In genomic region chr15:32232666-32233141, GRCm38 (mm10) we compare ENCODE assay signal across 18 mouse cellular contexts. TPM values are rescaled to one million over a fixed set of nuclear protein-coding genes. Genes with fewer than 3 reads are reported as not detected.
DNase-seq lines count a peak whose midpoint lies in the region; ATAC-seq and TF ChIP-seq lines count a peak whose summit lies in the region.
"Not testable (repeated sequence)": the region's sequence is repeated elsewhere in the genome, so short reads cannot be mapped to it uniquely, and the experiment has no call there.
"Had no signal": no experiment of that assay in that cellular context is flagged by ENCODE, and none has a peak within 500 bp of the region (broad histone marks: within the 10 kb centered on the region; RNA-seq: fewer than 3 reads in every experiment).

No protein-coding gene starts in this region.

- WGBS in heart, embryonic 14.5 days: 10% methylated on average over 8 of the region's 8 CpGs
- WGBS in intestine, embryonic 15.5 days: 9% methylated on average over 8 of the region's 8 CpGs
- 13% methylated on average over 8 of the region's 8 CpGs for WGBS in lung, adult 2 months

- H3K27ac ChIP-seq in heart, embryonic 14.5 days (replicated peaks in 1 of 2; ENCODE audit: control insufficient read depth in 1 of 2, insufficient read depth in 1 of 2, low read depth in 2 of 2, low read length in 2 of 2); intestine, embryonic 15.5 days: not testable (repeated sequence)

- TF ChIP-seq CTCF in lung, adult 2 months (IDR thresholded peaks at IDR 0.05; ENCODE audit: insufficient read depth, low read length): not testable (repeated sequence)

- not testable (repeated sequence) for H3K9ac ChIP-seq in heart, embryonic 14.5 days (ENCODE audit: low read length); intestine, embryonic 15.5 days

- not testable (repeated sequence) for ATAC-seq in heart, embryonic 14.5 days (ENCODE audit: insufficient number of reproducible peaks, insufficient read depth, low FRiP score, low read depth)
- peak; percentile 72 for ATAC-seq in intestine, embryonic 15.5 days

- H3K36me3 ChIP-seq in heart, embryonic 14.5 days (ENCODE audit: control insufficient read depth, insufficient read depth, low read length); intestine, embryonic 15.5 days; myocyte (ENCODE audit: control insufficient read depth, insufficient read depth): not testable (repeated sequence)

- H3K4me3 ChIP-seq in heart, embryonic 14.5 days (ENCODE audit: control insufficient read depth in 1 of 2, insufficient read depth in 1 of 2, low read depth in 1 of 2, low read length in 2 of 2); intestine, embryonic 15.5 days (replicated peaks); lung, adult 2 months (replicated peaks; ENCODE audit: extremely low read depth, low read depth, low read length); myocyte: not testable (repeated sequence)

- H3K27me3 ChIP-seq in heart, embryonic 14.5 days (ENCODE audit: control insufficient read depth, insufficient read depth, low read length); intestine, embryonic 15.5 days (replicated peaks); myocyte (ENCODE audit: control insufficient read depth, insufficient read depth, insufficient read length): not testable (repeated sequence)

- peak; percentile 27 for DNase-seq in adrenal gland, postnatal 10 days
- DNase-seq in gastrocnemius, adult 8-10 months (ENCODE audit: low spot score in 2 of 2): peak; percentile 11 to 16
- peak; percentile 19 for DNase-seq in layer of hippocampus, adult 11-12 months (ENCODE audit: low spot score)
- peak; percentile 33 for DNase-seq in lung, adult 2 months

- TF ChIP-seq POLR2A in lung, adult 2 months (IDR thresholded peaks at IDR 0.05; ENCODE audit: borderline replicate concordance, extremely low read depth, low read depth, low read length); myocyte (IDR thresholded peaks at IDR 0.05; ENCODE audit: insufficient read length, low read depth): not testable (repeated sequence)

- H3K4me1 ChIP-seq in heart, embryonic 14.5 days (ENCODE audit: control insufficient read depth in 2 of 2, insufficient read depth in 2 of 2, low read length in 2 of 2); intestine, embryonic 15.5 days (replicated peaks); lung, adult 2 months (ENCODE audit: control insufficient read depth, insufficient read depth, low read length): not testable (repeated sequence)

- peak overlapping the region; percentile 31 for H3K4me2 ChIP-seq in heart, embryonic 14.5 days (ENCODE audit: low read length)
- H3K4me2 ChIP-seq in intestine, embryonic 15.5 days (replicated peaks): not testable (repeated sequence)
- H3K4me2 ChIP-seq in myocyte (ENCODE audit: low read depth): peak overlapping the region; percentile 43

- H3K79me2 ChIP-seq in myocyte (ENCODE audit: control insufficient read depth, insufficient read depth): not testable (repeated sequence)

- not testable (repeated sequence) for H3ac ChIP-seq in myocyte (ENCODE audit: control insufficient read depth, insufficient read length)

- H3K9me3 ChIP-seq in heart, embryonic 14.5 days (ENCODE audit: control insufficient read depth, low read length); intestine, embryonic 15.5 days: not testable (repeated sequence)

TF ChIP-seq in myocyte, 11 proteins besides CTCF, POLR2A, EP300 and RAD21:
- peak in 1 of 3 experiments; percentile 10 for TF ChIP-seq MYOG (IDR thresholded peaks at IDR 0.05; ENCODE audit: control insufficient read depth in 1 of 3, insufficient read depth in 1 of 3, insufficient read length in 2 of 3, low read depth in 2 of 3)
- TF ChIP-seq CEBPB (IDR thresholded peaks at IDR 0.05; ENCODE audit: insufficient read depth, poor library complexity, severe bottlenecking): peak; percentile 73; the same call in 1 of the 2 replicates
TF ChIP-seq in myocyte: peak in this region for 2; not testable (repeated sequence) for 9.

RNA-seq across cellular contexts. Expression of gene Sema5a, which starts 11.9 kb away (rescaled TPM):
- 10 to 100 TPM; 21.4 to 23.4 TPM for total RNA-seq in adrenal gland, postnatal 10 days (2021)
- 1 to 10 TPM; 1.2 to 2.3 (median 1.9) TPM for total RNA-seq in gastrocnemius, adult 8-10 months (2022)
- polyA plus RNA-seq in heart, embryonic 14.5 days (2014; fragmentation: Nextera tagmentation; extraction: Ambion mirVana): 8.4 and 10.0 TPM in 2 replicates
- 15.8 and 16.0 TPM in 2 replicates for polyA plus RNA-seq in intestine, embryonic 15.5 days (2015; fragmentation: Nextera tagmentation; extraction: Ambion mirVana)
- polyA plus RNA-seq in lung, adult 2 months (2012; rRNA removed): 7.6 and 10.1 TPM in 2 replicates
- 7.1 TPM for polyA plus RNA-seq in myocyte (2012; fragmentation: generic; extraction: Trizol)
- total RNA-seq: common myeloid progenitor, adult 5-6 weeks; megakaryocyte progenitor cell, adult 5-6 weeks had no signal

RNA-seq across cellular contexts. Expression of gene Tas2r119, which starts 55.6 kb away (rescaled TPM):
- total RNA-seq in adrenal gland, postnatal 10 days (2021): not detected
- total RNA-seq in gastrocnemius, adult 8-10 months (2022): not detected
- polyA plus RNA-seq in heart, embryonic 14.5 days (2014; fragmentation: Nextera tagmentation; extraction: Ambion mirVana): not detected in 2 replicates
- not detected in 2 replicates for polyA plus RNA-seq in intestine, embryonic 15.5 days (2015; fragmentation: Nextera tagmentation; extraction: Ambion mirVana)
- polyA plus RNA-seq in lung, adult 2 months (2012; rRNA removed): not detected in 2 replicates
- not detected for polyA plus RNA-seq in myocyte (2012; fragmentation: generic; extraction: Trizol)
- total RNA-seq: adrenal gland, postnatal 4 days; common myeloid progenitor, adult 5-6 weeks; left cerebral cortex, adult 2 months; megakaryocyte progenitor cell, adult 5-6 weeks had no signal
- polyA plus RNA-seq: embryonic facial prominence, embryonic 13.5 days; forebrain, embryonic 11.5 days; heart, embryonic 11.5 days; large intestine, adult 2 months; limb, embryonic 13.5 days; midbrain, embryonic 16.5 days; neural tube, embryonic 12.5 days had no signal
